Mouse (Mus musculus): ENCODE results near the gene Hsh2d.

The Hsh2d gene

DNA sequence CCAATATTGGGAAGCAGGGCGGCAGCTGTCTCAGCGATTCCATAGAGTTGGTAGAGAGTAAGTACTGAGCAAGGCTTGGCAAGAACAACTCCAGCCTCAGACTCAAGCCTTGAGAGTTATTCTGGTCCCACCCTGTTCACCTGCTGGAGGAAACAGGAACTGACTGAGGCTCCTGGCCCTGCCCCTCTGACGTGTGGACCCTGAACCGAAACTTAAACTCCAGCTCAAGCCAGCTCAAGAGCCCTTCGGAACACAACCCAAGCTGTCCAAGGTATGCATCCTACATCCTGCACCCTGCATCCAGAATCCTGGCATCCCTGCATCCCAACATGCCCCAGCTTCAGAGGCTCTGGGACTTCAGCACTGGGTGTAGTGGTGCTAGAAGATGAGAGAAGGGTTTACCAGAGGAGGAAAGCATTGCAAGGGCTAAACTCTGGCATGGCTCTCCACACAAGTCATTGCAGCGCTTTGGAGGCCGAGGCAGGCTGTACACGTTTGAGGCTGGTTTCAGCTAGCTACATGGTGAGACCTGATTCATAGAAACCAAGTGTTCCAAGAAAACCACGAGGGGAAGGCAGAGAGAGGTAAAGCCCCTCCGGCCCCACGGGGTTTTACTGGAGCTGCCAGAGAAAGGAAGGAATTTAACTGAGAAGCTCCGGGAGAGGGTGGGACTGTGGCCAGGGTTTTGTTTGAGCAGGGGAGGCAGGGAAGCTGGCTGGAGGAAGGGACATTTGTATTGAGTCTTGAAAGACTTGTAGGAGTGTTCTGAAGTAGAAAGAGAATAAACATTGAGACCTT lies at the start of gene Hsh2d:
TSS of gene Hsh2d (plus strand) at position 222 of the 798 bp plus-strand sequence.
- DNase-seq (ENCODE audit: low spot score) = peak; percentile 83

DNA sequence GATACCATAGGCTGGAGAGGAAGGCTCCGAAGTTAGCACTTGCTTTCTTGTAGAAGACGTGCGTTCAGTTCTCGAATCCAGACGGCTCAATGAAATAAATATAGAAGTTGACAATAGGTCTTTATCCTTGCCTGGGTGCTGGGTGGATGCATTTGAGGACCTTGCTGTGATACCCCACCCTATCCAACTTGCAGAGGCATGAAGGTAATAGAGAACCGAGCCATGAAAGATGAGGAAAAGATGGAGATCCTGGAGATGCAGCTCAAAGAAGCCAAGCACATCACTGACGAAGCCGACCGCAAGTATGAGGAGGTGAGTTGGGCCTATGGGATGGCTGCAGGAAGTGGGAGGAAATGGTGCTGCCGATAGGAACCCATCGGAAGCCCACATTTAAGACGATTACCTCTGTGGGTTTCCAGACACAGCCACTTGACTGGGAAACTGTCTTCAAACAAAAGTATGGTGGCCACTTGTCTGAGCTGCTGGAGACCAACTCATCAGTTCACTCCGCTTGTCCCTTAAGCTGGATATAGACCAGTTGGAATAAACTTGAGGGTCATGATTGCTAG lies 46.1 kb upstream of the Hsh2d start:
- DNase-seq (ENCODE audit: low spot score) = no peak

DNA sequence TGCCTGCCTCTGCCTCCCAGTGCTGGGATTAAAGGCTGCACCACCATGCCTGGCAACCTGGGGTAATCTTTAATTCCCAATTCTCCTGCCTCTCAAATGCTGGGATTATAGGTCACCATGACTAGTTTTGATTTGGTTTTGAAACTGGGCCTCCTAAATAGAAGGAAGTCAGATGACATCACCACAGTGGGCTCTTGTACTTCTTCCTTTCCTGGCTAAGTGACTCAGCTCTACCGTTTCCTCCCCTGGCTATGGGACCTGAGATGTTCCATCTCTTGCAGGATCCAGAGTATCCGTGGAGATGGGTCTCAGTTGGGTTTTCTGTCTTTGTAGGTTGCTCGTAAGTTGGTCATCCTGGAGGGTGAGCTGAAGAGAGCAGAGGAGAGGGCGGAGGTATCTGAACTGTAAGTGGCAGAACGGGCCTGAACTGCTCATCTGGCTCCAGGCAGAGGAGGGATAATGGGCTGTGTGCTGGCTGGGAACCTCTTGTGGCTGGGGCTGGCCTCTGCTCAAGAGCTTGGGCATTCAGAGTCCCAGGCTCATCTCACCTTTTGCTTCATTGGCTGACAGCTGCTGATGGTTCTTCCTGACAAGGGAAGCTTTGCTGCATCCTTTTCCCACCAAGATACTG lies 45.0 kb upstream of the Hsh2d start:
- no peak for DNase-seq (ENCODE audit: low spot score)

DNA sequence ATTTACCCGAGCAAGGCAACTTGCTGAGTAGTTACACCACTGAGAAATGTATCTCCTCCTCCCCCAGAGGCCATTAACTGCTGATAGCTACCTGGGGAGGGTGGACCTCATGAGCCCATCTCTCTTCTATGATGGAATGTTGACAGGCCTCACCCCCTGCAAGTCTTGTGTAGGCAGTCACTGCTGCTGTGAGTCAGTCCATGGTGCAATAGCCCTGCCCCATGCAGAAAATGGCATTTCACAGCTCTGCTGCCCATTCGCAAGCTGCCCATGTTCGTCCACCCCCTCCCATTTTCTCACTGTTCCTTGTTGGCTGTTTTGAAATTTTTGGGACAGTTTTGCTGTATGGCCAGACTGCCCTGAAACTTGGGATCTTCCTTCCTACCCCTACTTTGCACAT lies 43.9 kb upstream of the Hsh2d start:
- DNase-seq (ENCODE audit: low spot score) = no peak

DNA sequence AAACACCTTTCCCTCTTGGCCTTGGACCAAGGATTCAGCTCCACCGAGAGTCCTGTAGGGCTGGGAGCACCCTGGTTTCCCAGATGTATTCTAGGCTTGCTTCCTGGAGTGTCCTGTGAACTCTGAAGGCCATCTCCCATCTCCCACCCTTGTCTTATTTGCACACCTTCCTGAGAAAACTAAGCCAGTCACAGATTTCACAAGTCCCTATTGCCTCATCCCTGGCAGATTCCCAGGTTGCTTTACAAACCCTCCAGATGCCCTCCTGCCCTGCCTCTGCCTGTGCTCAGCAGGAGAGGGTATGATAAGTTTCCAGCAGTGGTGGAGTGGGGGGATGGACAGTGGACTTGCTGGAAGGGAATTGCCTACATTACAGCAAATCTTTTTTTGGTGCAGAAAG lies 43.4 kb upstream of the Hsh2d start:
- DNase-seq (ENCODE audit: low spot score) = no peak

DNA sequence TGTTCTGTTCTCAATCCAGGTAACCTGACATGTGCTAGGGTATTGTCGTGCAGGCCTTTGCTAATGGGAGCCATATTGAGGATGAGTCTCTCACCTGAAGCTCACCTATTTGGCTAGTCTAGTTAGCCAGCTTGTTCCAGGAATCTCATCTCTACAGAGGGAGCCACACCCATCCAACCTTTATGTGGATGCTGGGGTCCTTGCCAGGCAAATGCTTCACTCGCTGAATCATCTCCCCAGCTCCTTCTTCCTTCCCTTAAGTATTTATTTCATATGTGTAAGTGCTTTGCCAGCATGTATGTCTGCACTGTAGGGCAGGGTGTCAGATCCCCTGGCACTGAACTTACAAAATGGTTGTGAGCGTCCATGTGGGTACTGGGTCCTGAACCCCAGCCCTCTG lies 42.9 kb upstream of the Hsh2d start:
- DNase-seq (ENCODE audit: low spot score) = no peak

DNA sequence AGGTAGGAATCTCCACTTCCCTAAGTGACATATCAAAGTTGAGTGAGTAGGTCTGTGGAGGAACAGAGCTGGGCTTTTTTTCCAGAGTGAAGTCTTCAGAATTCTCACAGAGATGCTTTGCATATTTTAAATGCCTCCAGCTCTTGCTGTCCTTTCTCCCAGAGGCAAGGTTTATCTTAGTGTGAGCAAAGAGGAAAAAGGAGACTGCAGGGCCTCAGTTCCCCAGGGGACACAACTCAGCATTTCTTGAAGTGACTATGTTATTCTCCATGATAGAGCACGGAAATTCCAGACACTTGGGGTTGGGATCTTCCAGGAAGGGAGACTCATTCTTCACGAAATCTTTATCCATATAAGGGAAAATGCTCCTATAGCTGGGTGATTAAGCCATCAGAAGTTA lies 42.2 kb upstream of the Hsh2d start:
- no peak for DNase-seq (ENCODE audit: low spot score)

DNA sequence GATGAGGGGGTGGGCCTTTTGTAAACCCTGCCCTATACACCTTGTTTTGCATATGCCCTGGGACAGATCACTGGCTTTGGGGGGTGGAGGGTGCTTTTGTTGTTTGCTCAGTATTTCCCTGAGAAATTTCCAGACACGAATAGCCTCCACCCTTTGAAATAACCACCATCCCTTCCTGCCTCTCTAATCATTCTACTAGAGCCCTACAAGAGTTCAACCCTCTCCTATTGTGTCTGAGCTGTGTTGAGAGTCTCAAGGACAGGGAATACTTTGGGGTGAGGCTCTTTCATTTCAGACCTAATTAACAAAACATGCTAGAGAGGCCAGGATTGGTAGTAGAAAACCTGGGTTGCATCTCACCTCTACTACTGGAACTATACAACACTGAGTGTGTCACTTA lies 40.4 kb upstream of the Hsh2d start:
- DNase-seq (ENCODE audit: low spot score) = no peak

DNA sequence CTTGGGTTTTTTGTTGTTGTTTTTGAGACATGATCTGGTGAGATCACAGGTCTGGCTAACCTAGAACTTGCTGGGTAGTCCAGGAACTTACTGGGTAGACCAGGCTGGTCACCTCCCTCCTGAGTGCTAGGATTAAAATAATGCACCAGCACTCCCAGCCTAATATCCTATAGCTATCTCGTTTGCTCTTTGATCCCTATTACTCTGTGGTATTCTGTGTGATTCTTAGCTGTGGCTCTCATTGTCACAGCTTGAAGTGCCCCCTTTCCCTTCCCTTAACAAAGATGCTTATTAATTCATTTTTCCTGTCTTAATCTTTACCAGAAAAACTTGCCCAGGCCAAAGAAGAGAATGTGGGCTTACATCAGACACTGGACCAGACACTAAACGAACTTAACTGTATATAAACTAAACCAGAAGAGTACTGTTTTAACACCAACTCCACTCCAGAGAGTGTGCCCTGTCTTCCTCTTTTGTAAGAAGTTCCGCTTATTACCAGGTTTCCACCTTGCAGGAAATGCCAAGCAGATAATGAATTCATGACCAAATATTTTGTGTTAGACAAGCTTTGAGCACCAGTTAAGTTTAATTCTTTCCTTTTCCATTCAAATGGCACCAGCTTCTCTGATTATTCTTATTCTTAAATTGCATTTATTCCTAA lies 37.9 kb upstream of the Hsh2d start:
- DNase-seq (ENCODE audit: low spot score) = no peak

DNA sequence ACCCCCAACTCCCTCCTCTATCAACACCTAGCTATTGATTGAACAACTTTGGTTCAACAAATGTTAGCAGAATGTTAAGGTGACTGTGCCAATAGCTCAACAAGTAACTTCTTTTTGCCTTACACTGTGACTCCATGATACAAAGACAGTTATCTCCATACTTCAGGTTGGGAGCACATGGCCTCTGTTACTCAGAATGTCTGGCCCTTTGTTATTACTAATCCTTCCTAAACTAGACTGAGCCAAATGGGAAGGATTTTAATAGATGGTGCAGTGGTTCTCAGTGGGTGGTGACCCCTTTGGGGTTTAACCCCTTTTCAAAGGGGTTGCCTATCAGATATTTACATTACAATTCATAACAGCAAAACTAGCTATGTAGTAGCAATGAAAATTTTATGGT lies 36.1 kb upstream of the Hsh2d start:
- no peak for DNase-seq (ENCODE audit: low spot score)

DNA sequence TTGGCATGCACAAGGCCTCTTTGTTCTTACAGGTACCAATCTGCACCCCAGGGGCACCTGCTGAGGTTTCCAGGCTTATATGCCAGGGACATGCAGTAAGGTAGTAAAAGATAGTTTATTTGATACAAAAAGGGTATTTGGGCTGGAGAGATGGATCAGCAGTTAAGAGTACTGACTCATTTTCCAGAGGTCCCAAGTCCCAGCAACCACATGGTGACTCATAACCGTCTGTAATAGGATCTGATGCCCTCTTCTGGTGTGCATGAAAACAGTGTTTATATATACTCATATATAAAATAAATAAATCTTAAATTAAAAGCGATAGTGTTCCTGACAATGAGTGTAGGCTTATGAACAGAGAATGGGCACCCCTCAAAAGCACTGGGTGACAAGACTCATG lies 31.3 kb upstream of the Hsh2d start:
- no peak for DNase-seq (ENCODE audit: low spot score)

DNA sequence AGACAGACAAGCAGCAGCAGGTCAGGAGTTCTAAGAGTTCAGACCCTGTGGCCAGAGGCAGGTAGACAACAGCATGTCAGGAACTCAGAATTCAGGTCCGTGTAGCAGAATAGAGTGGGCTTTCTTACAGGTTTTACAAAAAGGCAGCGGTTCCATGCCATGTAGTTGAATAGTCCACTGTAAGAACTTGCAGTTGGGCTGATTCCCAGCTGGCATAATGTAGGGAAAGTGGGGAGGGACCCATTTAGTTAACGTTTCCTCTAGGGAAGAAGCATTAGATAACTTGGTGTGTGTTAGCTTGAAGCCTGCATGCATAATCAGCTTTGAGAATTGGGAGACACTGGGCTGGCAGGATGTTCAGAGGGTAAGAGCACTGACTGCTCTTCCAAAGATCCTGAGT lies 30.7 kb upstream of the Hsh2d start:
- no peak for DNase-seq (ENCODE audit: low spot score)

DNA sequence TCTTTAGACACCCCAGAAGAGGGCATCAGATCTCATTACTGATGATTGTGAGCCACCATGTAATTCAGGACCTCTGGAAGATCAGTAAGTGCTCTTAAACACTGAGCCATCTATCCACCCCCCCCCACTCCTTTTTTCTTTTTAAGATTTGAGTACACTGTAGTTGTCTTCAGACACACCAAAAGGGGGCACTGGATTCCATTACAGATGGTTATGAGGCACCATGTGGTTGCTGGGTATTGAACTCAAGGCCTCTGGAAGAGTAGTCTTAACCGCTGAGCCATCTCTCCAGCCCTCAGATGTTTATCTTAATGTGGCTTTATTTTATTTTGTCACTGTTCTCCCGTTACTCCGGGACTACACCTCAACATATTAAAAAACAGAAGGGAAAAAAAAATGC lies 29.4 kb upstream of the Hsh2d start:
- peak; percentile 34 for DNase-seq (ENCODE audit: low spot score)

DNA sequence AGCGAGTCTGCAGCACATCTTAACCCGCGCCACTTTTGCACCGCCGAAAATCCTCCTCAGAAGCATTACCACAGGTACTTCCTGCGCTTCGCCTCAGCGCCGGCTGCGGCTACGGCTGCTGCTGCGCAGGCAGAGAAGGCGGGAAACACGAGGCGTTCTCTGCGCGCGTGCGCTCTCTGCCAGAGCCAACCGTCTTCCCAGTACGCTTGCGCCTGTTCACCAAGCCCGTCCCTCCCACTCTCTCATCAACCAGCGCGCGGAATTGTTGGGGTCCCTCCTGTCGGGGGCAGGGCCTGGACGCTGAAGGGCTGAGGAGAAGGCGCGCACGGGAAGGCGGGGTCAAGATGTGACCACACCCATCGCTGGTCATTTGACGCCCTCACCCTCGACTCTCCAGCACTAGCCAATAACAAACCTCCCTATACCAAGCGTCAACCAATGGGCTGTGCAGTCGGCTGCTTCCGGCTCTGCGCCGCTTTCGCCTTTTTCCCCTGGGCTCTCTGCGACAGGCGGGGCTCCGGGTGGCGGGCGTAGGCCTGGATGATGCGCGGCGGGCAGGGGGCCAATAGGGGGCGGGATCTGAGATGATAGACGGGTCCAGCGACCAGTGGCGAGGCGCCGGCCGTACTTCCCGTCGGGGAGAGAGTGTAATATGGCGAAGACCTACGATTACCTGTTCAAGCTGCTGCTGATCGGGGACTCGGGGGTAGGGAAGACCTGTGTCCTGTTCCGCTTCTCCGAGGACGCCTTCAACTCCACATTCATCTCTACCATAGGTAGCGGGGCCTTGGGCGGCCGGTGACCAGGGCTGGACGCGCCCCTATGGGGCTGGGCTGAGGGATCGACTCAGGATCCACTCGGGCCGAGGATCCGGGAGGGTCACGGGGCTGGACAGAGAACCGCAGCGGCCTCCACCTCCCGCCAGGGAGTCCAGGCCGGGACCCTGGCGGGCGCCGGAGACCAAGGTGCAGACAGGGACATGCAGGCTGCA lies 28.4 kb upstream of the Hsh2d start, which contains the start of gene Rab8a:
TSS of gene Rab8a (plus strand) at position 494 of the 991 bp plus-strand sequence.
- DNase-seq (ENCODE audit: low spot score) = peak; percentile 100

DNA sequence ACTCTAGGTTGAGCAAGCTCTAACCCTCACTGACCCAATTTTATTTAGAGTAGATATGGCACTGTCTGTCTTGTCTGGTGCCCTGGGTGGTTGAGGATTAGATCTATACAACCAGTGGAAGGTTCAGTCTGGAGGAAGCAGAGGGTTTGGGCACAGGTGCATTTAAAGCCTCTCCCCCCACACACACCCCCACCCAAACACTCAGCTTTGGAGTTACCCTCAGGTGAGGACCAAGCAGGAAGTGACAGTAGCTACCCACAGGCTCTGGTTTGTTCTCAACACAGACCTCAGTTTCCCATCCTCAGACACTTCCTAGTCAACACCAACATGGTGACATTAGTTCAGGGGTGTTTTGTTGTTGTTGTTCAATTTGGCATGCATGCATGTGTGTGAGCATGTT lies 26.6 kb upstream of the Hsh2d start:
- DNase-seq (ENCODE audit: low spot score) = peak; percentile 55

DNA sequence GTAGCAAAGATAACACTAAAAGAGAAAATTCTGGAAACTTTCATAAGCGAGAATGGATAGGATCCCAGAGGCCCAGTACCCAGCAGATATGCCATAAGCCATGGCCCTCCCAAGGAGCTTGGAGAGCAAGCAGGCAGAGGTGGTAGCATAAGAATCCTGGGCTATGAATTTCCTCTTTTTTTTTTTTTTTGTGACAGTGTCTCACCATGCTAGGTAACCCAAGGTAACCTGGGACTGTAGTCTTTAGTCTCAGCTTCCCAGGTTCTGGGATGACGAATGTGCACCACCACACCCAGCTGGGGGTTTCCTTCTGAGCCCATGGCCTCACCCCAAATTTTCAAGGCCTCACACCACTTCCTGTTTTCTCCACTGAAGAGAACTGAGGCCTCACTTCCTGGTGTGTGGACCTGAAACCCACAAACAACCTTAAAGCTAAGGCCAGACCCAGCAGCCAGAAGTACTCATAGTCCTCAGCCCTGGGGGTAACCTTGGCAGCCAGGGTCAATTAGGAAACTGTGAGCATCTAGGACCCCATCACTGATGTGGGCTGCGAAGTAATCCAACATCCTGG lies 20.3 kb upstream of the Hsh2d start:
- peak; percentile 94 for DNase-seq (ENCODE audit: low spot score)

DNA sequence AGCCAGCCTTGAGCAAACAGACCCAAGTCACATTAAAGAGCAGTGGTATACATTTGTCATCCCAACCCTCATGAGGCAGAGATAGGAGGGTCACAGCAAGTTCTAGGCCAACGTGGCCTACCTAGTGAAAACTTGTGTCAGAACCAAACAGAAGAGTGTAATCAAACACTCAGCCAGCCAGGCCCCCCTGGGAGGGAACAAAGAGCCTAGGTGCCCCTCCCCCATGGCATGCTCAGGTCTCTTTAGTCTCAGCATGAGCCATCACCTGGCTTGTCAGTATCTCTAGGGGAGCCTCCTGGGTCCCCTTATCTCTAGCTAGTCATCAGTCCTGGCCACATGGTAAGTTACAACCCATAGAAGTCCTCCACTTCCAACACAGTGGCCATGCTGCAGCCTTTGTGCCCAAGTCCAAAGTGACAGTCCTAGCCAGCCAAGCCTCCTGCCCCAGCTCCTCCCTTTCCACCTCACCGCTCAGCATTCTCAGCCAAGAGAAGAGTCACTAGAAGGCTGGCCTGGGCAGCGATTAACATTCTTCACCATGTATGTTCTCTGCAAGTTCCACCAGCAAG lies 19.7 kb upstream of the Hsh2d start:
- DNase-seq (ENCODE audit: low spot score) = peak; percentile 68

DNA sequence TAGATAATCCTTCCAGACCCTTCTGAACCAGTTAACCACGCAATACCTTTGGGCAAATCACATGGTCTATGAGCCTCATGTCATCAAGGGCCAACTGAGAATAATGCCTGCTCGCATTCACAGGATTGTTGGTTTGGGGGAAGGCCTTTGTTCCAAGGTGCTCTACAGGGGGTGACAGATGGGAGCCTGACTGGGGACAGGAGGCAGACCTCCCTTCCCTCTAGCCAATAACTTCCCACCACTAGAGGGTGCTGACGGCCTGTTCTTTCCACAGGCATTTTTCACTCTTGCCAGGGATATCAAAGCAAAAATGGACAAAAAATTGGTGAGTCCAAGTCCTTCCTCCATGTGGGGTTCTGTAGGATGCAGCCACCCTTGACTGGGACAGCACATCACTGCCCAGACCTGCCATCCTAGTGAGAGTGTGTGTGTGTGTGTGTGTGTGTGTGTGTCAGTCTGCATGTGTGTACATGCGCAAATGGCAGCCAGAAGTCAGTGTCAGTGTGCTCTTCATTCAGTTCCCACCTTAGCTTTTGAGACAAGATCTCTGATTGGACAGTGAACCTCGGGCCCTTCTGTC lies 12.0 kb upstream of the Hsh2d start:
- DNase-seq (ENCODE audit: low spot score) = peak; percentile 70

DNA sequence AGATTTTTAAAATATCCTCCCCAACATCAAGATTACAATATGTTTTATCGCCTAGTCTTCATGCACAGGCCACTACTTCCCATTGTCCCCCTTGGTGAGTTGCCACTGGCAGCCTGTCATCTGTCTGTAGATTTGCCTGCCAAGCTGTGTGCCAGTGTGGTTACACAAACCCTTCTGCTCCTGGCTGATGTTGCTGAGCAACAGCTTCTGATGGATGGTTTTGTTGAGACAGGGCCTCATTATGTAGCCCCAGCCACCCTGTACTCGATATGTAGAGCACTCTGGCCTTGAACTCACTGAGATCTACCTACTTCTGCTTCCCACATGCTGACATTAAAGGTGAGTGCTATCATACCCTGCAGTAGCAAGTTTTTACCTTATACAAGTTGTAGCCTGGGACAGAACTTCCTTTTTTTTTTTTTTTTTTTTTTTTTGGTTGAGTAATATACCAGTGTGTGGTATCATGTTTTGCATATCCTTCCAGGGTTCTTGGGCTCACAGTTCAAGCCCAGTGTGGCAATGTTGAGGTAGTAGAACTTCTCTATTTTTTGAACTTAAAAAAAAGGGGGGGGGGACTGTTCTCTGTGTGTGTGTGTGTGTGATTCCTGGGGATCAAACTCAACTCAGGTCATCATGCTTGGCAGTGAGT lies 5.8 kb upstream of the Hsh2d start:
- DNase-seq (ENCODE audit: low spot score) = no peak

DNA sequence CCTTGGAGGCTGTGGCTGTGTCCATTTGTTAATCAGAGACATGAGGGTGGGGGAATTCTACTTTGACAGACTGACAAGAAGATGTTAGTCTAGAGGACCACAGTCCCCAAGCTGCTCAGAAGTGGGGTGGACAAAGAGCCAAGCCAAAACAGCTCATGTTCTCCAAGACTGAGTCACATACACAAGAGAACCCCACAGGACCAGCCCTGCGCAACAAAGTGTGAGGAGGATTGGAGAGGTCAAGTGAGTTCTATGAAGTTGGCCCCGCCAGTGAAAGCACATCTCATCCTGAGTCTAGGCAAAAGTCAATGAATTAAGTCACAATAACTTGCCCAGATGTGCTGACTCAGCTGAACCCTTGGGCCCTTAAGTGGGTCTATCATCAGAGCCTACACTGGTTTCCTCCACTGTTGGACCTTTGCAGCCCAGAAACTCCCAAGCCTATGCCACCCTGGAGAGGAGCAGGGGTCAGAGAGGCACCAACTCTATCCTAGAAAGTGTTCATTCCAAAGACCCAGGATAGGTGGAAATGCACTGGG lies 1.6 kb upstream of the Hsh2d start:
- DNase-seq (ENCODE audit: low spot score) = no peak

All from T-cell, adult 2 months (primary cell).